Mouse (Mus musculus): ENCODE data around the gene Trim2. TPM values are rescaled to one million over a fixed set of nuclear protein-coding genes. Genes with fewer than 3 reads are reported as not detected.

The Trim2 gene
- polyA plus RNA-seq, 1 experiment from 2014 or later: 7.9 TPM

DNA sequence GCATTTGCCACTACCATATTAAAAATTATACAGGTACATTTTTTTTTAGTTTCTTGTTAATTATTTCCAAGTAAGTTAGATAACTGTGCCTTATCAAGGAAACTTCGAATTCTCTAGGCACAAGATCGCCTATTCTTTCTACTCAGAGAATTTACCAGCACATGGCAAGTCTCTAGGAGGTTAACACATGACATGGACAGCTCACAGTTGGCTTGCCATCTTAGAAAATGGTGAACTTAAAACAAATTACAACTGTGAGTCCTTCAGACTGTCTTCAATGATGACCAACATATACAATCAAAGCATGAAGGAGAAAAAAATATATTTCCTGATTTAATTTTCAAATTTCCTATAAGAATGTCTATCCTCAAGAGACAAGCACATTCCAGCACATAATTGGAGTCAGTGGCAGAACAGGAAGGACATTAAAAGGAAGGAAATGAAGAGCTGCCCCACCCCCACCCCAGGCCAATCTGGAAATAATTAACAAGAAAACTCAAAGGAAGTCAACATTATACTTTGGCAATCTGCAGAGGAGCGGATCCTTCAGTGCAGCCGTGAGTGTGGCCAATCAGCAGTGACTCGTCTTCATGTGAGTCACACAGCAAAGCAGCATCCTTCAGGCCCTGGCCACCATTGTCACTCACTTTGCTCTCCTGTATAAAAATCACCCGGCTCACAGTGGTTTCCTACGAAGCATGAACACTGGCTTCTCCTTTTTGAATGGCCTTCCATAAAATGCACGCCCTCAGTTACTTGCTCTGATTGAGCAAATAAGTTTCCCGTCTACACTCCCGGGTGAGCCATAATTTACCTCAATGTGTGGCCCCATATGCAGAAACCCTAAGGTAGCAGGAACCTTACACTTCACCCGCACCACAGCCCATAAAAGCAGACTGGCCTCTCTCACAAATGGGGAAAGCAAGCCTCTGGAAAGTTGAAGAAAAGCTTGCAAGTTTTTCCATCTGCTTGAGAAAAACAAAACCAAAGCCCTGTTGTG lies 177.5 kb downstream of the Trim2 start:
- no peak overlapping the region for H3K4me2 ChIP-seq
- H3K9me3 ChIP-seq (replicated peaks): no peaks in the 10 kb centered on the region
- H3K27ac ChIP-seq: no peak overlapping the region
- no peaks in the 10 kb centered on the region for H3K4me1 ChIP-seq (replicated peaks)
- 66% methylated on average over 11 of the region's 11 CpGs for WGBS
- H3K27me3 ChIP-seq: no peaks in the 10 kb centered on the region
- no peak; the same call in 1 of the 2 replicates for ATAC-seq (replicated peaks; ENCODE audit: insufficient number of reproducible peaks, insufficient read depth, low FRiP score, low read depth)
- no peak overlapping the region for H3K4me3 ChIP-seq
- H3K36me3 ChIP-seq: no peaks in the 10 kb centered on the region
- no peak overlapping the region for H3K9ac ChIP-seq

DNA sequence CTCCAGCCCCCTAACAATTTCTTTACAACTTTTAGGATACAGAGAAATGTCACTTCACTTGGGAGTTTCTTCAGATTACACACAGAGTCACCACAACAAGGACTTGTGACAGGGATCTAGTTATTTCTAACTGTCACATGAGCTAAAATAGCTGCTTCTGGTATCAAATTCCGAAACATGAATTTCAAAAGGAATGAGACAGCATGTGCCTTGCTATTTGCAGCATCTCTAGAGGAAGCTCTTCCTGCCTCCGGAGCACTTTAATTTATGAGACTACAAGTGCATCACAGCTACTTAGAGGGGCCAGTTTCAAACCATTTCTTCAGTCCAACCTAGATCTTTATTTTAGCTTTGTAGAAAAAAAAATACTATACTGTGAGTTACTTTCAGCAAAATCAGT lies 179.2 kb downstream of the Trim2 start:
- H3K9ac ChIP-seq: no peak overlapping the region
- no peak overlapping the region for H3K4me3 ChIP-seq
- H3K4me1 ChIP-seq (replicated peaks): no peaks in the 10 kb centered on the region
- no peak overlapping the region for H3K4me2 ChIP-seq
- no peaks in the 10 kb centered on the region for H3K9me3 ChIP-seq (replicated peaks)
- no peak overlapping the region for H3K27ac ChIP-seq
- WGBS: 73% methylated on average over 2 of the region's 2 CpGs
- ATAC-seq (replicated peaks; ENCODE audit: insufficient number of reproducible peaks, insufficient read depth, low FRiP score, low read depth): no peak
- no peaks in the 10 kb centered on the region for H3K36me3 ChIP-seq
- H3K27me3 ChIP-seq: no peaks in the 10 kb centered on the region

DNA sequence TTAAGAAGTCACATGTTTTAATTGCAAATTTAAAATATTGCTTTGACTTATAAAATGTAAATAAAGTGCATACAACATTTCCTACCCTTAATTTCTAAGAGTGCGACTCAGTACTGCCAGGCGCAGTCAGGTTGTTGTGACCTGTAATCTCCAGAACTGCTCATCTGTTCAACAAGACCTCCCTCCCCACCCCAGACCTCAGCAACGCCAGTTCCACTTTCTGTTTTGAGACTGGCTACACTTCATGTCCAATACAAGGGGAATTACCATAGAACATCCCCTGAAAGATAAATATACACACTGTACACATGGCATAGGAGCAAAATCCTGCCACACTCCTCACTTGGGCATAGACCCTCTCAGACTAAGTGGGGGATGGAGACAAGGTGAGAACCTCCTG lies 180.0 kb downstream of the Trim2 start:
- ATAC-seq (replicated peaks; ENCODE audit: insufficient number of reproducible peaks, insufficient read depth, low FRiP score, low read depth): no peak
- 77% methylated on average over 3 of the region's 3 CpGs for WGBS
- Histone ChIP-seq H3K9ac (no peak overlapping the region), H3K4me3 (no peak overlapping the region), H3K27ac (no peak overlapping the region), H3K27me3 (no peaks in the 10 kb centered on the region), H3K9me3 (replicated peaks) (no peaks in the 10 kb centered on the region), H3K36me3 (no peaks in the 10 kb centered on the region), H3K4me1 (replicated peaks) (no peaks in the 10 kb centered on the region), H3K4me2 (no peak overlapping the region)

DNA sequence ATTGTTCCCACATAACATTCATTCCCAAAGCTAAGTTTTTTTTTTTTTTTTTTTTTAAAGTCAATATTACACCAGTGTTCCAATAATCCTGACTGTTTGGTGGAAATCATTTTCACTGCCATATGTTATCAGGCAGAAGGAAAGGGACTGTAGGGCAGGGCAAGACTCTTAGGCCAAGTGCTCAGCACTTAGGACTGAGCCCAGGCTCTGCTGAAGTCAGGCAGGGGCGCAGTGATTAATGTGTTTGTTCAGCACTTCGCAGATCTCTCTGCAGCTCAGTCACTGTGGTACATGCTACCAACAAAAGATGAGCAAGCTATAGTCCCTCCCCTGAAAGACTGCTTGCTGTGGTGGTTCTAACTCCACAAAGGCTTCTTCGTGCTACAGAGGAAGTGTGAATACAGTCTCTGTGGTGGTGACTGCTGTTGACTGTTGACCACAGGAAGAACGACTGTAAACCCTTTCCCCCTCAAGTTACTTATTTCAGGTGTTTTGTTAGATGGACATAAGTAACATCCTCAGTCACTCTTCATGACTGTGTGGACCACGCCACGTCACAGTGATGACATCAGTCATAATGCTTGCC lies 180.9 kb downstream of the Trim2 start:
- H3K4me3 ChIP-seq: no peak overlapping the region
- H3K9ac ChIP-seq: no peak overlapping the region
- WGBS: 64% methylated on average over 6 of the region's 6 CpGs
- no peak for ATAC-seq (replicated peaks; ENCODE audit: insufficient number of reproducible peaks, insufficient read depth, low FRiP score, low read depth)
- H3K4me2 ChIP-seq: no peak overlapping the region
- no peak overlapping the region for H3K27ac ChIP-seq
- H3K27me3 ChIP-seq: no peaks in the 10 kb centered on the region
- no peaks in the 10 kb centered on the region for H3K9me3 ChIP-seq (replicated peaks)
- H3K4me1 ChIP-seq (replicated peaks): no peaks in the 10 kb centered on the region
- H3K36me3 ChIP-seq: no peaks in the 10 kb centered on the region

DNA sequence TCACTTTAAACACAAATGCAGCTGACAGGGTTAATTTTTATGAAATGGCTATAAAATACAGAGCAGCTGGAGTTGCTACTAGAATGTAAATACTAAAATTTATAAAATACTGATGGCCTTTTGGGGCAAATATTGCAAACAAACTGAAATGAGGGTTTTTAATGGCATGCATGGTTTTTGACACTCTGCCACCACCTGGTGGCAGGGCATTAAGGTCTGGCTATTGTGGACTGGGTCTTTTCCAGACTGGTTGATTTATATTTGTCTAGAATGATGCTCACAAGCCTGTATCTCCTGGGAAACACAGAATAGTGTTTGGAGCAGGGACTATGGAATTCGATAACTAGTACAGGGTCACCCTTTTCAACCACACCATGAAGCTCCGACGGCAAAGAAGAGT lies 183.2 kb downstream of the Trim2 start:
- 79% methylated on average over 3 of the region's 3 CpGs for WGBS

DNA sequence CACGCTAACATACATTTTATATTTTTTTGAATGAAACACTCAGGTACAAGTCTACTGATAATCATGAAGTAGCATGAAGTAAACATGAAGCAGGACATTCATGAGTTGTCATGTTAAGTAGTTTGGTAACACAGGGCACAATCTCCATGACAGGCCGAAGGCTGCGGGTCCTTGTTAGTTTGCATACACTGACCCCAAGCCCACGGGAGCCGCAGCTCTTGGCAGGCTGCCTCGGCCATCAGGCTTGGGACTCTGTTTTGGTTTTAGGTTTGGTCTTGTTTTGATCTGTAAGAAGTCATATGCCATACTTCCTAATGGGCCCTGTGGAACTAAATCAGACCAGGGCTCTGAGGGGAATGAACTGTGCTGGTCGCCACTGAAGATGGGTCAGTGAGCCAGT lies 188.0 kb downstream of the Trim2 start:
- no peak overlapping the region for H3K4me3 ChIP-seq
- no peaks in the 10 kb centered on the region for H3K9me3 ChIP-seq (replicated peaks)
- no peaks in the 10 kb centered on the region for H3K36me3 ChIP-seq
- no peak for ATAC-seq (replicated peaks; ENCODE audit: insufficient number of reproducible peaks, insufficient read depth, low FRiP score, low read depth)
- H3K27ac ChIP-seq: no peak overlapping the region
- no peak overlapping the region for H3K9ac ChIP-seq
- no peak overlapping the region for H3K4me2 ChIP-seq
- no peaks in the 10 kb centered on the region for H3K4me1 ChIP-seq (replicated peaks)
- H3K27me3 ChIP-seq: no peaks in the 10 kb centered on the region
- WGBS: 71% methylated on average over 7 of the region's 7 CpGs

More for the DNA sequence above, 183.2 kb downstream of the Trim2 start:
- no peaks in the 10 kb centered on the region for H3K9me3 ChIP-seq (replicated peaks)
- H3K4me2 ChIP-seq: no peak overlapping the region
- no peak overlapping the region for H3K9ac ChIP-seq
- H3K4me3 ChIP-seq: no peak overlapping the region
- ATAC-seq (replicated peaks; ENCODE audit: insufficient number of reproducible peaks, insufficient read depth, low FRiP score, low read depth): no peak
- H3K27me3 ChIP-seq: no peaks in the 10 kb centered on the region
- no peaks in the 10 kb centered on the region for H3K36me3 ChIP-seq
- H3K4me1 ChIP-seq (replicated peaks): no peaks in the 10 kb centered on the region
- no peak overlapping the region for H3K27ac ChIP-seq

DNA sequence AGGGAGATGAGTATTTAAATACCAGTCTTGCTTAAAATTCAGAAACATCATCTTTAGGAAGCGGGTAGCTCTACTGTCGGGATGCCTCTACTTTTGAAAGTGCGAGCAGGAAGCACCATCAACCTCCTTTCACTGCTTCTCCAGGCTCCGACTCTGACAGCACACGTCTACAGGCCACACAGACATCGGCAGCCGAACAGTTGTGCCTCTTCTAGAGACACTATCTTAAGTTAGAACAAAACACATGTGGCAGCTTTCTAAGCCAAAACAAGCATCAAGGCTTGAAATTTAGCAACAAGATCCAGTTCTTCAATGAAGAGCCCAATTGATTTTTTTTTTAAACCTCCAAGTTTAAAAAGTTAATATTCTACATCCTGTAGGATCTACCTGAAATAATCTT lies 188.5 kb downstream of the Trim2 start:
- Histone ChIP-seq H3K9ac (no peak overlapping the region), H3K4me2 (no peak overlapping the region), H3K9me3 (replicated peaks) (no peaks in the 10 kb centered on the region), H3K27me3 (no peaks in the 10 kb centered on the region), H3K36me3 (no peaks in the 10 kb centered on the region), H3K27ac (no peak overlapping the region), H3K4me3 (no peak overlapping the region), H3K4me1 (replicated peaks) (no peaks in the 10 kb centered on the region)
- no peak for ATAC-seq (replicated peaks; ENCODE audit: insufficient number of reproducible peaks, insufficient read depth, low FRiP score, low read depth)
- 67% methylated on average over 7 of the region's 7 CpGs for WGBS

Other genes starting within 250 kb of the Trim2 start
- gene Mnd1, start 151.1 kb downstream of the Trim2 start, polyA plus RNA-seq (2015; fragmentation: Nextera tagmentation; extraction: Ambion mirVana): 10.2 and 11.5 TPM in 2 replicates
- gene Gm6525, start 132.8 kb downstream of the Trim2 start, polyA plus RNA-seq (2015; fragmentation: Nextera tagmentation; extraction: Ambion mirVana): 0.46 and 0.60 TPM in 2 replicates
- 1.2 and 2.3 TPM in 2 replicates for gene Fhdc1, start 173.6 kb upstream of the Trim2 start, polyA plus RNA-seq (2015; fragmentation: Nextera tagmentation; extraction: Ambion mirVana)